Mouse (Mus musculus): ENCODE results near the gene Tead3. TPM values are rescaled to one million over a fixed set of nuclear protein-coding genes. Genes with fewer than 3 reads are reported as not detected.
"Not testable (repeated sequence)": the region's sequence is repeated elsewhere in the genome, so short reads cannot be mapped to it uniquely, and the experiment has no call there.

The Tead3 gene
- polyA plus RNA-seq, 1 experiment from 2014 or later, result 5.3 TPM

DNA sequence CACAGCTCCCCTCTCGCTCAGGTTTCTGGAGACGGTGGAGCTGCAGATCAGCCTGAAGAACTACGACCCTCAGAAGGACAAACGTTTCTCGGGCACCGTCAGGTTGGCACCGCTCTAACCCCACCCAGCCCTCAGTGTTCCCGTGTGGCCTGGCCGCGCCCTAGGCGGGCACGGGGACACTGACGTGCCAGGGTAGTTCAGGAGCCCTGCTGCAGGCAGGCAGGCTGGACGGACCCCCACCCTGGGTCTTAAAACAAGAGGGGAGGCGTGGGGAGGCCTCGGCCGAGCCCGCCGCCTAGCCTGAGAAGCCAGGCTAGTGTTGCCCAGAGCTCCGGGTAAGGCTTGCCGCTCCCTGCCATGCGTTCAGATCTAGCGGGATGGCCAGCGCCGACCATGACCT is 21.7 kb downstream of the Tead3 start:
- under 1% methylated on average over 25 of the region's 25 CpGs for WGBS
- Histone ChIP-seq H3K4me3 (peak overlapping the region; percentile 92), H3K27ac (peak overlapping the region; percentile 95), H3K36me3 (peaks cover 36% of the 10 kb centered on the region), H3K9ac (peak overlapping the region; percentile 100), H3K4me2 (peak overlapping the region; percentile 89), H3K4me1 (replicated peaks) (peaks cover 48% of the 10 kb centered on the region), H3K27me3 (no peaks in the 10 kb centered on the region), H3K9me3 (replicated peaks) (no peaks in the 10 kb centered on the region)
- peak; percentile 8; the same call in 1 of the 2 replicates for ATAC-seq (replicated peaks; ENCODE audit: insufficient number of reproducible peaks, insufficient read depth, low FRiP score, low read depth)

- peaks cover 39% of the 10 kb centered on the region for H3K36me3 ChIP-seq
- H3K9ac ChIP-seq, result peak within 1 kb of the TSS; percentile 100
- peak within 1 kb of the TSS; percentile 95 for H3K27ac ChIP-seq
- no peaks in the 10 kb centered on the region for H3K27me3 ChIP-seq
- under 1% methylated on average over 67 of the region's 67 CpGs for WGBS
- H3K9me3 ChIP-seq (replicated peaks), result no peaks in the 10 kb centered on the region
- peak within 1 kb of the TSS; percentile 89 for H3K4me2 ChIP-seq
- H3K4me1 ChIP-seq (replicated peaks), result peaks cover 44% of the 10 kb centered on the region
- H3K4me3 ChIP-seq, result peak within 1 kb of the TSS; percentile 92
- peak; percentile 87 for ATAC-seq (replicated peaks; ENCODE audit: insufficient number of reproducible peaks, insufficient read depth, low FRiP score, low read depth)
Measured at GRCm38 (mm10) chr17:28328366-28328928, 22.2 kb downstream of the Tead3 start, which contains the start of gene Rpl10a. Rpl10a (plus strand) TSS chr17:28328471.

DNA sequence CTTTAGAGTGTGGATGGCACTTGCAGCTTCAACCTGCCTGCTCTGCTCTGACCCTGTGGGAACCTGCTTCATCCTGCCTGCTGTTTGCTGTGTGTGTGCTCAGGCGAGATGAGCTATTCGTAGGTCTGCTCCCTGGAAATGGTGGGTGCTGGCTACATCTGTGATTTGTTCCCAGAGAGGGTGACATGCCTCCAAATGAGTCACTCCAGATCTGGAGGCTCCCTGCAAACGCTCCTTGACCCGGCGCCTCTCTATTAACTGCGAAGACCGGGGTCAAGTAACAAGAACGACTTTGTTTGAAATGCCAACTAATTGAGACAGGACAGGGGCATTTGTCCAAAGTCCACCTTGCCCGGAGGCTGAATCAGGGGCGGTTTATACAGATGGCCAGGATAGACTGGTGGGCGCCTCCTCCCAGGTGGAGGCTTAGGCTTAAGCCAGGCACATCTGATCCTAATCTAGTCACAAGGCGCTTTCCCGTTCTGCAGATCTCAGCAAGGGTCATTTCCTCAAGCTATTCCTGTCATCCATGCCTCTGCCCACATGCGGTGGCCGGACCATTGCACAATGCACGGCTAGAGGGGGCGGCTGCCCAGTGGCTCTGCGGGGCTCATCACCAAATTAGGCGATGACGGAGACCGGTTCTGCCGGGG is 22.8 kb downstream of the Tead3 start:
- H3K27ac ChIP-seq, result peak overlapping the region; percentile 95
- peak overlapping the region; percentile 92 for H3K4me3 ChIP-seq
- H3K36me3 ChIP-seq, result peaks cover 39% of the 10 kb centered on the region
- H3K4me2 ChIP-seq, result peak overlapping the region; percentile 89
- 12% methylated on average over 22 of the region's 22 CpGs for WGBS
- peak overlapping the region; percentile 75 for H3K9ac ChIP-seq
- H3K27me3 ChIP-seq, result no peaks in the 10 kb centered on the region
- peaks cover 38% of the 10 kb centered on the region for H3K4me1 ChIP-seq (replicated peaks)
- no peaks in the 10 kb centered on the region for H3K9me3 ChIP-seq (replicated peaks)
- no peak; the same call in 1 of the 2 replicates for ATAC-seq (replicated peaks; ENCODE audit: insufficient number of reproducible peaks, insufficient read depth, low FRiP score, low read depth)

DNA sequence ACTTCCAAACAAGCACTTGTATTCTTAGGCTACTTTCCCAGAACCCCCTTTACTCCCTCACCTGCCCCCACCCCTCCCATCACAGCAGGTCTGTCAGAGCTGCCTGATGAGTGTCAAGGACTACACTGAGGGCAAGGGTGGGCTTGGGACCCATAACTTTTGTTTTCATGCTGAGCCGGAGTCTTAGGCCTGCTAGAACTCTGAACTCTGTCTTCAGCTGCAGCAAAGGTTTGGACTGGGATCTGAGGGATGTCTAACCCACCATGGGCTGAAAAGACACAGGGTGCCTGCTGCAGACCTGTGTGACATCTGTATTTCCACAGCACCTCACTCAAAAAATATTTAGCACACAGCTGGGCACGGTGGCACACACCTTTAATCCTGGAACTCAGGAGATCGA is 23.7 kb downstream of the Tead3 start:
- no peaks in the 10 kb centered on the region for H3K9me3 ChIP-seq (replicated peaks)
- H3K4me2 ChIP-seq, result no peak overlapping the region
- H3K9ac ChIP-seq, result no peak overlapping the region
- H3K36me3 ChIP-seq, result peaks cover 32% of the 10 kb centered on the region
- WGBS, result 81% methylated on average over 3 of the region's 3 CpGs
- no peaks in the 10 kb centered on the region for H3K27me3 ChIP-seq
- H3K27ac ChIP-seq, result no peak overlapping the region; the same call in 1 of the 2 replicates
- H3K4me1 ChIP-seq (replicated peaks), result peaks cover 29% of the 10 kb centered on the region
- ATAC-seq (replicated peaks; ENCODE audit: insufficient number of reproducible peaks, insufficient read depth, low FRiP score, low read depth), result no peak
- H3K4me3 ChIP-seq, result no peak overlapping the region

GRCm38 (mm10) chr17:28325751-28326150 is 24.9 kb downstream of the Tead3 start:
- Histone ChIP-seq H3K27me3 (no peaks in the 10 kb centered on the region), H3K4me3 (no peak overlapping the region), H3K9ac (no peak overlapping the region), H3K9me3 (replicated peaks) (no peaks in the 10 kb centered on the region), H3K36me3 (peaks cover 22% of the 10 kb centered on the region), H3K4me1 (replicated peaks) (peaks cover 21% of the 10 kb centered on the region), H3K4me2 (no peak overlapping the region), H3K27ac (no peak overlapping the region)
- no peak for ATAC-seq (replicated peaks; ENCODE audit: insufficient number of reproducible peaks, insufficient read depth, low FRiP score, low read depth)
- 87% methylated on average over 8 of the region's 8 CpGs for WGBS

DNA sequence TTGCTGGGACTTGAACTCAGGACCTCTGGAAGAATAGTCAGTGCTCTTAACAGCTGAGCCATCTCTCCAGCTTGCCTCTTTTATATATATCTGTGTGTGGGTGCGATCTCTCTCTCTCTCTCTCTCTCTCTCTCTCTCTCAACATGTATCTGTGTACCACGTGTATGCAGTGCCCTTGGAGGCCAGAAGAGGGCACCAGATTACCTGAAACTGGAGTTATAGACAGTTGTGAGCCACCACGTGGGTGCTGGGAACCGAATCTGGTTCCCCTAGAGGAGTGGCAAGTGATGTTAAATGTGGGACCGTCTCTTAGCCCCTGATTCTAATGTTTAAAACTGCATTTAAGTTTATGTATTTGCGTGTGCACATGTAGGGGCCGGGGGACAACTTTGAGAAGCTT is 26.2 kb downstream of the Tead3 start:
- H3K36me3 ChIP-seq, result peaks cover 14% of the 10 kb centered on the region
- ATAC-seq (replicated peaks; ENCODE audit: insufficient number of reproducible peaks, insufficient read depth, low FRiP score, low read depth), result not testable (repeated sequence)

GRCm38 (mm10) chr17:28323786-28324185 is 26.8 kb downstream of the Tead3 start:
- Histone ChIP-seq H3K36me3 (peaks cover 18% of the 10 kb centered on the region), H3K4me2 (no peak overlapping the region), H3K4me3 (no peak overlapping the region), H3K27me3 (no peaks in the 10 kb centered on the region), H3K4me1 (replicated peaks) (peaks cover 9% of the 10 kb centered on the region), H3K9ac (no peak overlapping the region), H3K27ac (no peak overlapping the region), H3K9me3 (replicated peaks) (no peaks in the 10 kb centered on the region)
- WGBS, result 84% methylated on average over 8 of the region's 8 CpGs
- ATAC-seq (replicated peaks; ENCODE audit: insufficient number of reproducible peaks, insufficient read depth, low FRiP score, low read depth), result no peak

More for the DNA sequence above, 26.2 kb downstream of the Tead3 start:
- H3K27me3 ChIP-seq; H3K27ac ChIP-seq; H3K9me3 ChIP-seq (replicated peaks); H3K9ac ChIP-seq; H3K4me2 ChIP-seq; H3K4me3 ChIP-seq: not testable (repeated sequence)
- 96% methylated on average over 7 of the region's 7 CpGs for WGBS
- peaks cover 11% of the 10 kb centered on the region for H3K4me1 ChIP-seq (replicated peaks)

- Histone ChIP-seq H3K4me1 (replicated peaks) (no peaks in the 10 kb centered on the region), H3K36me3 (peaks cover 37% of the 10 kb centered on the region), H3K4me2 (no peak overlapping the region), H3K9me3 (replicated peaks) (no peaks in the 10 kb centered on the region), H3K27ac (no peak overlapping the region), H3K4me3 (no peak overlapping the region), H3K27me3 (no peaks in the 10 kb centered on the region), H3K9ac (no peak overlapping the region)
- WGBS, result 89% methylated on average over 4 of the region's 4 CpGs
- no peak for ATAC-seq (replicated peaks; ENCODE audit: insufficient number of reproducible peaks, insufficient read depth, low FRiP score, low read depth)
Measured at GRCm38 (mm10) chr17:28321700-28322099, 28.9 kb downstream of the Tead3 start.

- WGBS, result 84% methylated on average over 9 of the region's 9 CpGs
- Histone ChIP-seq H3K27ac (no peak overlapping the region), H3K27me3 (no peaks in the 10 kb centered on the region), H3K4me1 (replicated peaks) (peaks cover 20% of the 10 kb centered on the region), H3K4me2 (no peak overlapping the region), H3K4me3 (no peak overlapping the region), H3K9ac (no peak overlapping the region), H3K9me3 (replicated peaks) (no peaks in the 10 kb centered on the region), H3K36me3 (peaks cover 32% of the 10 kb centered on the region)
- no peak for ATAC-seq (replicated peaks; ENCODE audit: insufficient number of reproducible peaks, insufficient read depth, low FRiP score, low read depth)
Measured at GRCm38 (mm10) chr17:28317725-28318124, 32.9 kb downstream of the Tead3 start.

DNA sequence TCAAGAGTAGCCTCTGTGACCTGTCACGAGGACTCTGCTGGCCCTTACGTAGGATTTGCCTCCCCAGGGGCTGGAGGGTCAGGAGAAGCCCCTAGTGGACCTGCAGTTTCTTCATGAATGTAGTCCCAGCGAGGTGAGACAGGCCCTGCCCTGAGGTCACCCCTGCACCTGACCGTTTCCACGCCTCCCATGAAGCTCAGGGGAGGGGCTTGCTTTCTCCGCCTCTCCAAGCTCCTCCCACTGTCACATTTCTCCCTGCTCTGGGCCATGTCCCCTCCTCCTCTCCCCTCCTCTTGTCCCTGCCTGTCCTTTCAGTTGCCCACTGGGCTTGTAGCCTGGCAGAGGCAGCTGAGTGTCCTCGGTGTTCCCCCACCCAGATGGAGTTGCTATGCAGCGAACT is 33.5 kb downstream of the Tead3 start:
- no peak overlapping the region for H3K4me2 ChIP-seq
- no peak for ATAC-seq (replicated peaks; ENCODE audit: insufficient number of reproducible peaks, insufficient read depth, low FRiP score, low read depth)
- H3K9ac ChIP-seq, result no peak overlapping the region
- WGBS, result 76% methylated on average over 8 of the region's 8 CpGs
- peaks cover 32% of the 10 kb centered on the region for H3K36me3 ChIP-seq
- H3K27ac ChIP-seq, result no peak overlapping the region
- H3K4me3 ChIP-seq, result no peak overlapping the region
- no peaks in the 10 kb centered on the region for H3K27me3 ChIP-seq
- H3K9me3 ChIP-seq (replicated peaks), result no peaks in the 10 kb centered on the region
- H3K4me1 ChIP-seq (replicated peaks), result peaks cover 27% of the 10 kb centered on the region

DNA sequence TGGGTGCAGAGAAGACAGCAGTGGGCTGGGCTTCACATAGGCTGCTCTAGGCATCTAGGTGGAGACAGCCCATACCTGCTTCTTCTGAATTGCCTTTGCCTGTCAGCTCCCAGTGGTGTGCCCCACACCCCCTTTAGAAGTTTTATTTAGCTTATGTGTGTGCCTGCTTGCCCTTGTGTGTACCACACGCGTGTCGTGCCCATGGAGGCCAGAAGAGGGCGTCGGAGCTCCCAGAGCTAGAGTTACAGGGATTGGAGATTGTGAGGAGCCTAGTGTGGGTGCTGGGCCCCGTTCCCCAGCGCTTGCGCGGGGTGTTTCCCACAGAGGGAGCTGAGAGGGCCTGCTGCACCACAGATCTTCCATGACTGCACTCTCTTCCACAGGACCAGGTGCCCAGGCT is 34.1 kb downstream of the Tead3 start:
- H3K4me3 ChIP-seq, result no peak overlapping the region
- ATAC-seq (replicated peaks; ENCODE audit: insufficient number of reproducible peaks, insufficient read depth, low FRiP score, low read depth), result no peak
- WGBS, result 87% methylated on average over 9 of the region's 9 CpGs

More for the DNA sequence above, 34.1 kb downstream of the Tead3 start:
- no peak overlapping the region for H3K27ac ChIP-seq
- H3K9me3 ChIP-seq (replicated peaks), result no peaks in the 10 kb centered on the region
- peaks cover 32% of the 10 kb centered on the region for H3K36me3 ChIP-seq
- H3K9ac ChIP-seq, result no peak overlapping the region
- H3K4me2 ChIP-seq, result no peak overlapping the region
- peaks cover 28% of the 10 kb centered on the region for H3K4me1 ChIP-seq (replicated peaks)
- H3K27me3 ChIP-seq, result no peaks in the 10 kb centered on the region
